Mouse (Mus musculus): Measurements from ENCODE around the gene Olfr1097. TPM values are rescaled to one million over a fixed set of nuclear protein-coding genes. Genes with fewer than 3 reads are reported as not detected.

Olfr1097 gene
- polyA plus RNA-seq (2015; fragmentation: Nextera tagmentation; extraction: Ambion mirVana), result not detected in 2 replicates

GRCm38 (mm10) chr2:86892116-86892515, at the start of gene Olfr1097:
TSS of gene Olfr1097 (minus strand) at chr2:86892216.
- 95% methylated on average over 1 of the region's 1 CpGs for WGBS
- no peak within 1 kb of the TSS for H3K27ac ChIP-seq (ENCODE audit: low read length)
- no peak within 1 kb of the TSS for H3K4me3 ChIP-seq (ENCODE audit: low read length)
- ATAC-seq (ENCODE audit: low read depth), result no peak
- H3K4me2 ChIP-seq (ENCODE audit: low read depth, low read length), result no peak within 1 kb of the TSS
- no peaks in the 10 kb centered on the region for H3K9me3 ChIP-seq (ENCODE audit: control insufficient read depth, low read length)
- no peaks in the 10 kb centered on the region for H3K36me3 ChIP-seq (ENCODE audit: control insufficient read depth, insufficient read depth, low read length)
- H3K4me1 ChIP-seq (replicated peaks; ENCODE audit: control insufficient read depth, insufficient read depth, low read length), result no peaks in the 10 kb centered on the region
- no peaks in the 10 kb centered on the region for H3K27me3 ChIP-seq (ENCODE audit: control insufficient read depth, insufficient read depth, low read depth, low read length)
- no peak within 1 kb of the TSS for H3K9ac ChIP-seq (ENCODE audit: low read length)

GRCm38 (mm10) chr2:86926557-86926956, 34.5 kb upstream of the Olfr1097 start:
- no peak overlapping the region for H3K4me2 ChIP-seq (ENCODE audit: low read depth, low read length)
- H3K27me3 ChIP-seq (ENCODE audit: control insufficient read depth, insufficient read depth, low read depth, low read length), result no peaks in the 10 kb centered on the region
- H3K4me3 ChIP-seq (ENCODE audit: low read length), result no peak overlapping the region
- H3K27ac ChIP-seq (ENCODE audit: low read length), result no peak overlapping the region
- no peaks in the 10 kb centered on the region for H3K4me1 ChIP-seq (replicated peaks; ENCODE audit: control insufficient read depth, insufficient read depth, low read length)
- H3K9ac ChIP-seq (ENCODE audit: low read length), result no peak overlapping the region
- no peaks in the 10 kb centered on the region for H3K9me3 ChIP-seq (ENCODE audit: control insufficient read depth, low read length)
- H3K36me3 ChIP-seq (ENCODE audit: control insufficient read depth, insufficient read depth, low read length), result no peaks in the 10 kb centered on the region
- no peak for ATAC-seq (ENCODE audit: low read depth)

- no peak within 1 kb of the TSS for H3K4me2 ChIP-seq (ENCODE audit: low read depth, low read length)
- no peak within 1 kb of the TSS for H3K27ac ChIP-seq (ENCODE audit: low read length)
- H3K9me3 ChIP-seq (ENCODE audit: control insufficient read depth, low read length), result no peaks in the 10 kb centered on the region
- no peaks in the 10 kb centered on the region for H3K36me3 ChIP-seq (ENCODE audit: control insufficient read depth, insufficient read depth, low read length)
- H3K27me3 ChIP-seq (ENCODE audit: control insufficient read depth, insufficient read depth, low read depth, low read length), result no peaks in the 10 kb centered on the region
- no peak for ATAC-seq (ENCODE audit: low read depth)
- no peak within 1 kb of the TSS for H3K4me3 ChIP-seq (ENCODE audit: low read length)
- no peaks in the 10 kb centered on the region for H3K4me1 ChIP-seq (replicated peaks; ENCODE audit: control insufficient read depth, insufficient read depth, low read length)
- 84% methylated on average over 1 of the region's 1 CpGs for WGBS
- H3K9ac ChIP-seq (ENCODE audit: low read length), result no peak within 1 kb of the TSS
These were observed 32.4 kb upstream of the Olfr1097 start, which contains the start of gene Olfr1098 for GRCm38 (mm10) chr2:86924445-86924844. TSS of gene Olfr1098 (minus strand) at chr2:86924545.

GRCm38 (mm10) chr2:86905647-86906046, 13.6 kb upstream of the Olfr1097 start:
- no peak overlapping the region for H3K4me2 ChIP-seq (ENCODE audit: low read depth, low read length)
- H3K4me1 ChIP-seq (replicated peaks; ENCODE audit: control insufficient read depth, insufficient read depth, low read length), result no peaks in the 10 kb centered on the region
- H3K27ac ChIP-seq (ENCODE audit: low read length), result no peak overlapping the region
- 70% methylated on average over 2 of the region's 2 CpGs for WGBS
- ATAC-seq (ENCODE audit: low read depth), result no peak
- no peaks in the 10 kb centered on the region for H3K9me3 ChIP-seq (ENCODE audit: control insufficient read depth, low read length)
- H3K9ac ChIP-seq (ENCODE audit: low read length), result no peak overlapping the region
- H3K27me3 ChIP-seq (ENCODE audit: control insufficient read depth, insufficient read depth, low read depth, low read length), result no peaks in the 10 kb centered on the region
- no peaks in the 10 kb centered on the region for H3K36me3 ChIP-seq (ENCODE audit: control insufficient read depth, insufficient read depth, low read length)
- no peak overlapping the region for H3K4me3 ChIP-seq (ENCODE audit: low read length)

GRCm38 (mm10) chr2:86874702-86875101, 17.3 kb downstream of the Olfr1097 start, which contains the start of gene Gm13723:
TSS of gene Gm13723 (minus strand) at chr2:86874802.
- H3K9me3 ChIP-seq (ENCODE audit: control insufficient read depth, low read length), result no peaks in the 10 kb centered on the region
- H3K4me1 ChIP-seq (replicated peaks; ENCODE audit: control insufficient read depth, insufficient read depth, low read length), result no peaks in the 10 kb centered on the region
- H3K9ac ChIP-seq (ENCODE audit: low read length), result no peak within 1 kb of the TSS
- no peak within 1 kb of the TSS for H3K4me2 ChIP-seq (ENCODE audit: low read depth, low read length)
- no peak for ATAC-seq (ENCODE audit: low read depth)
- 23% methylated on average over 1 of the region's 1 CpGs for WGBS
- no peaks in the 10 kb centered on the region for H3K36me3 ChIP-seq (ENCODE audit: control insufficient read depth, insufficient read depth, low read length)
- no peaks in the 10 kb centered on the region for H3K27me3 ChIP-seq (ENCODE audit: control insufficient read depth, insufficient read depth, low read depth, low read length)
- no peak within 1 kb of the TSS for H3K27ac ChIP-seq (ENCODE audit: low read length)
- no peak within 1 kb of the TSS for H3K4me3 ChIP-seq (ENCODE audit: low read length)

GRCm38 (mm10) chr2:86851596-86851995, 40.4 kb downstream of the Olfr1097 start, which contains the start of gene Olfr1095:
TSS of gene Olfr1095 (minus strand) at chr2:86851696.
- H3K4me3 ChIP-seq (ENCODE audit: low read length), result no peak within 1 kb of the TSS
- H3K27me3 ChIP-seq (ENCODE audit: control insufficient read depth, insufficient read depth, low read depth, low read length), result no peaks in the 10 kb centered on the region
- no peaks in the 10 kb centered on the region for H3K9me3 ChIP-seq (ENCODE audit: control insufficient read depth, low read length)
- H3K9ac ChIP-seq (ENCODE audit: low read length), result no peak within 1 kb of the TSS
- no peak for ATAC-seq (ENCODE audit: low read depth)
- H3K36me3 ChIP-seq (ENCODE audit: control insufficient read depth, insufficient read depth, low read length), result no peaks in the 10 kb centered on the region
- no peak within 1 kb of the TSS for H3K4me2 ChIP-seq (ENCODE audit: low read depth, low read length)
- 83% methylated on average over 3 of the region's 3 CpGs for WGBS
- H3K27ac ChIP-seq (ENCODE audit: low read length), result no peak within 1 kb of the TSS
- no peaks in the 10 kb centered on the region for H3K4me1 ChIP-seq (replicated peaks; ENCODE audit: control insufficient read depth, insufficient read depth, low read length)

Other genes starting within 250 kb of the Olfr1097 start
- gene Olfr1085, start 230.2 kb downstream of the Olfr1097 start, polyA plus RNA-seq (2015; fragmentation: Nextera tagmentation; extraction: Ambion mirVana), result not detected in 2 replicates
- gene Olfr1086, start 212.1 kb downstream of the Olfr1097 start, polyA plus RNA-seq (2015; fragmentation: Nextera tagmentation; extraction: Ambion mirVana), result not detected in 2 replicates
- gene Olfr1087, start 193.8 kb downstream of the Olfr1097 start, polyA plus RNA-seq (2015; fragmentation: Nextera tagmentation; extraction: Ambion mirVana), result not detected in 2 replicates
- gene Olfr1089, start 158.5 kb downstream of the Olfr1097 start, polyA plus RNA-seq (2015; fragmentation: Nextera tagmentation; extraction: Ambion mirVana), result not detected in 2 replicates
- not detected in 2 replicates for gene Olfr1090, start 133.2 kb downstream of the Olfr1097 start, polyA plus RNA-seq (2015; fragmentation: Nextera tagmentation; extraction: Ambion mirVana)
- gene Olfr1093, start 109.7 kb downstream of the Olfr1097 start, polyA plus RNA-seq (2015; fragmentation: Nextera tagmentation; extraction: Ambion mirVana), result not detected in 2 replicates
- not detected in 2 replicates for gene Olfr141, start 82.2 kb downstream of the Olfr1097 start, polyA plus RNA-seq (2015; fragmentation: Nextera tagmentation; extraction: Ambion mirVana)
- gene Olfr1094, start 67.6 kb downstream of the Olfr1097 start, polyA plus RNA-seq (2015; fragmentation: Nextera tagmentation; extraction: Ambion mirVana), result not detected in 2 replicates
- not detected in 2 replicates for gene Olfr1095, start 40.5 kb downstream of the Olfr1097 start, polyA plus RNA-seq (2015; fragmentation: Nextera tagmentation; extraction: Ambion mirVana)
- not detected in 2 replicates for gene Gm13723, start 17.4 kb downstream of the Olfr1097 start, polyA plus RNA-seq (2015; fragmentation: Nextera tagmentation; extraction: Ambion mirVana)
- gene Olfr1098, start 32.3 kb upstream of the Olfr1097 start, polyA plus RNA-seq (2015; fragmentation: Nextera tagmentation; extraction: Ambion mirVana), result not detected in 2 replicates
- gene Olfr1099, start 68.5 kb upstream of the Olfr1097 start, polyA plus RNA-seq (2015; fragmentation: Nextera tagmentation; extraction: Ambion mirVana), result not detected in 2 replicates
- not detected in 2 replicates for gene Olfr1100, start 87.7 kb upstream of the Olfr1097 start, polyA plus RNA-seq (2015; fragmentation: Nextera tagmentation; extraction: Ambion mirVana)
- gene Olfr1101, start 99.0 kb upstream of the Olfr1097 start, polyA plus RNA-seq (2015; fragmentation: Nextera tagmentation; extraction: Ambion mirVana), result not detected in 2 replicates
- gene Olfr1102, start 106.2 kb upstream of the Olfr1097 start, polyA plus RNA-seq (2015; fragmentation: Nextera tagmentation; extraction: Ambion mirVana), result not detected in 2 replicates
- not detected in 2 replicates for gene Olfr1104, start 134.9 kb upstream of the Olfr1097 start, polyA plus RNA-seq (2015; fragmentation: Nextera tagmentation; extraction: Ambion mirVana)
- not detected in 2 replicates for gene Olfr1105, start 144.3 kb upstream of the Olfr1097 start, polyA plus RNA-seq (2015; fragmentation: Nextera tagmentation; extraction: Ambion mirVana)
- gene Olfr1106, start 160.1 kb upstream of the Olfr1097 start, polyA plus RNA-seq (2015; fragmentation: Nextera tagmentation; extraction: Ambion mirVana), result not detected in 2 replicates
- gene Olfr1107, start 183.6 kb upstream of the Olfr1097 start, polyA plus RNA-seq (2015; fragmentation: Nextera tagmentation; extraction: Ambion mirVana), result not detected in 2 replicates
- not detected in 2 replicates for gene Olfr1109, start 203.8 kb upstream of the Olfr1097 start, polyA plus RNA-seq (2015; fragmentation: Nextera tagmentation; extraction: Ambion mirVana)
- not detected in 2 replicates for gene Olfr259, start 222.4 kb upstream of the Olfr1097 start, polyA plus RNA-seq (2015; fragmentation: Nextera tagmentation; extraction: Ambion mirVana)
- not detected in 2 replicates for gene Olfr1110, start 248.1 kb upstream of the Olfr1097 start, polyA plus RNA-seq (2015; fragmentation: Nextera tagmentation; extraction: Ambion mirVana)

All from lung, embryonic 16.5 days (tissue).